Mouse (Mus musculus): ENCODE measurements around the gene Rundc3b. TPM values are rescaled to one million over a fixed set of nuclear protein-coding genes. Genes with fewer than 3 reads are reported as not detected.

Rundc3b gene
- polyA plus RNA-seq, 1 experiment from 2014 or later: 13.3 TPM

- Histone ChIP-seq H3K27me3 (ENCODE audit: control insufficient read depth, insufficient read depth, low read length) (no peaks in the 10 kb centered on the region), H3K36me3 (ENCODE audit: control insufficient read depth, insufficient read depth, low read length) (no peaks in the 10 kb centered on the region), H3K4me1 (ENCODE audit: control insufficient read depth, insufficient read depth, low read length) (no peaks in the 10 kb centered on the region), H3K27ac (ENCODE audit: low read depth, low read length) (no peak overlapping the region), H3K9me3 (ENCODE audit: control insufficient read depth, low read length) (no peaks in the 10 kb centered on the region), H3K4me3 (ENCODE audit: low read depth, low read length) (no peak overlapping the region), H3K9ac (ENCODE audit: low read length) (no peak overlapping the region), H3K4me2 (no peak overlapping the region)
- DNase-seq (ENCODE audit: low spot score, missing footprints) (no peak), ATAC-seq (ENCODE audit: low FRiP score) (no peak)
- WGBS: 58% methylated on average over 3 of the region's 3 CpGs
Observed at GRCm38 (mm10) chr5:8519006-8519405, 103.7 kb downstream of the Rundc3b start.

DNA sequence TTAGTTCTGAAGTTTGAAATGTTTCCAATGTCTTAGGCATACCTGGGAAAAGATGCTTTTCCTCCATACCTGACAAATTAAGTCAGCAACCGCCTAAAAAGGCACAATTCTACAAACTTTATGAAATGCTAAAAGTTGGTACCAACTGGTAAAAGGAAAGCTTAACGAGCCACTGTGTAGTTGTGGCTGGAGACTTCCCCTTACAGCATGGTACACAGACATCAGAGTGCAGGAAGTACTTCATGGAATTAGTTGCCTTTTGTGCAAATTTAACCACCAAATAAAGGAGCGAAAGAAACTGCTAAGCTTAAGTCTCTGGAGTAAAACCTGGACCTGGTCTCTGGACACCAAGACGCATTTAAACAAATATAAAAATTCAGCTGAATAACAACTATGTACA is 131.0 kb downstream of the Rundc3b start:
- 68% methylated on average over 4 of the region's 4 CpGs for WGBS

GRCm38 (mm10) chr5:8489471-8490110 is 133.2 kb downstream of the Rundc3b start:
- Histone ChIP-seq H3K4me1 (ENCODE audit: control insufficient read depth, insufficient read depth, low read length) (0 out of 2 replicates have a peak, but pooled peaks cover 2% of the 10 kb centered on the region), H3K4me2 (no peak overlapping the region), H3K4me3 (ENCODE audit: low read depth, low read length) (no peak overlapping the region), H3K27me3 (ENCODE audit: control insufficient read depth, insufficient read depth, low read length) (no peaks in the 10 kb centered on the region), H3K27ac (ENCODE audit: low read depth, low read length) (no peak overlapping the region), H3K9me3 (ENCODE audit: control insufficient read depth, low read length) (no peaks in the 10 kb centered on the region; the same call in 1 of the 2 replicates), H3K36me3 (ENCODE audit: control insufficient read depth, insufficient read depth, low read length) (no peaks in the 10 kb centered on the region), H3K9ac (ENCODE audit: low read length) (no peak overlapping the region)
- ATAC-seq (ENCODE audit: low FRiP score) (peak; percentile 70), DNase-seq (ENCODE audit: low spot score, missing footprints) (no peak)
- 56% methylated on average over 6 of the region's 6 CpGs for WGBS

More for the DNA sequence above, 131.0 kb downstream of the Rundc3b start:
- ATAC-seq (ENCODE audit: low FRiP score) (no peak), DNase-seq (ENCODE audit: low spot score, missing footprints) (no peak)
- H3K4me1 ChIP-seq (ENCODE audit: control insufficient read depth, insufficient read depth, low read length): 0 out of 2 replicates have a peak, but pooled peaks cover 2% of the 10 kb centered on the region
- no peaks in the 10 kb centered on the region for H3K9me3 ChIP-seq (ENCODE audit: control insufficient read depth, low read length)
- no peaks in the 10 kb centered on the region for H3K36me3 ChIP-seq (ENCODE audit: control insufficient read depth, insufficient read depth, low read length)
- no peak overlapping the region for H3K27ac ChIP-seq (ENCODE audit: low read depth, low read length)
- H3K9ac ChIP-seq (ENCODE audit: low read length): no peak overlapping the region
- no peaks in the 10 kb centered on the region for H3K27me3 ChIP-seq (ENCODE audit: control insufficient read depth, insufficient read depth, low read length)
- H3K4me3 ChIP-seq (ENCODE audit: low read depth, low read length): no peak overlapping the region
- H3K4me2 ChIP-seq: no peak overlapping the region

DNA sequence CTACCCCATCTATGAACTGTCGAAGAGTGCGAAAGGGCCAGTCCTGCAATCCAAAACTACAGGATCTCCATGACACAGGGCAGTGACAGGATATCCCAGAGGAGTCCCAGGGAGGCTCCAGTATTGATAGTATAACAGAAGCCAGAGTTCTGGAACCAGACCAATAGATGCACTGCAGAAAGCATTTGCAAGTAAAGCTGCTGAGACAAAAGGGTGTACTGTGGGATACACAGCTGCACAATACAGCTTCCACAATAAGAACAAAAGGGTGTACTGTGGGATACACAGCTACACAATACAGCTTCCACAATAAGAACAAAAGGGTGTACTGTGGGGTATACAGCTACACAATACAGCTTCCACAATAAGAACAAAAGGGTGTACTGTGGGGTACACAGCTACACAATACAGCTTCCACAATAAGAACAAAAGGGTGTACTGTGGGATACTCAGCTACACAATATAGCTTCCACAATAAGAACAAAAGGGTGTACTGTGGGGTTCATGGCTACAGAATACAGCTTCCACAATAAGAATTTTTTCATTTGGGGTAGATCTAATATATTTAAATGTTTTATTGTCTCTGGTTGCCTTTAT is 134.0 kb downstream of the Rundc3b start:
- Histone ChIP-seq H3K9me3 (ENCODE audit: control insufficient read depth, low read length) (no peaks in the 10 kb centered on the region; the same call in 1 of the 2 replicates), H3K36me3 (ENCODE audit: control insufficient read depth, insufficient read depth, low read length) (no peaks in the 10 kb centered on the region), H3K9ac (ENCODE audit: low read length) (no peak overlapping the region), H3K27ac (ENCODE audit: low read depth, low read length) (peak overlapping the region; percentile 4; the same call in 1 of the 2 replicates), H3K4me3 (ENCODE audit: low read depth, low read length) (no peak overlapping the region), H3K4me2 (no peak overlapping the region), H3K4me1 (ENCODE audit: control insufficient read depth, insufficient read depth, low read length) (0 out of 2 replicates have a peak, but pooled peaks cover 2% of the 10 kb centered on the region), H3K27me3 (ENCODE audit: control insufficient read depth, insufficient read depth, low read length) (no peaks in the 10 kb centered on the region)
- ATAC-seq (ENCODE audit: low FRiP score) (peak; percentile 51; the same call in 1 of the 2 replicates), DNase-seq (ENCODE audit: low spot score, missing footprints) (no peak)
- WGBS: 41% methylated on average over 2 of the region's 2 CpGs

DNA sequence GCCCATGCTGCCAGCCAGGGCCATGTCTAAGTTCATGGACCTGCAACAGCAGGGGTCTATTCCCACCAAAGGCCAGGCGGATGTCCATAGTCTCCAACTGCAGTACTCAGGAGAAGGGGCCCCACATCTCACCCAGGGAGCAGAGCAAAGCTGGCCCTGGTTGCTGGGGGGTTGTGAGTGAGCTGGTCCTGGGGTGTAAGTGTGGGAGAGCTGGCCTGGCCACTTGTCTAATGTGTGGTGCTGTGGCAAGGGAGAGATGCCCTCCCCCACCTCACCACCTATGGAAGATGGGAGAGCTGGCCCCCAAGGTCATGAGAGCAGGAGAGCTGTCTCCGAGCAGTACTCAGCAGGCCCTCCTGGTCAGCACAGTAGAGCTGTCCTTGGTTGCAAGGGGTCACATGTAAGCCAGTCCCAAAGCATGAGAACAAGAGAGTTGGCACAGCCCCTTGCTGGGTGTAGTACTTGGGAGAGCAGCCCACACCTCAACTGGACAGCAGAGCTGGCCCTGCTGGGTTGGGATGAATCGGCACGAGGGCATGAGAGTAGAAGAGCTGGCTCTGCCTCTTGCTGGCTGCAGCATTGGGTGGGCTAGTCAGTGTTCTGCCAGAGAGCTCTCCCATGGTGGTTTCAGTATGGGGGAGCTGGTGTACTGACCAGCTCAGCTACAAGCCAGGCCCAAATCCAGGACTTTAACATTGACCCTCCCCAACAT is 134.6 kb downstream of the Rundc3b start:
- ATAC-seq (ENCODE audit: low FRiP score) (peak; percentile 71), DNase-seq (ENCODE audit: low spot score, missing footprints) (peak; percentile 87)
- Histone ChIP-seq H3K4me2 (no peak overlapping the region), H3K4me1 (ENCODE audit: control insufficient read depth, insufficient read depth, low read length) (0 out of 2 replicates have a peak, but pooled peaks cover 2% of the 10 kb centered on the region), H3K9me3 (ENCODE audit: control insufficient read depth, low read length) (no peaks in the 10 kb centered on the region; the same call in 1 of the 2 replicates), H3K27me3 (ENCODE audit: control insufficient read depth, insufficient read depth, low read length) (no peaks in the 10 kb centered on the region), H3K4me3 (ENCODE audit: low read depth, low read length) (no peak overlapping the region), H3K9ac (ENCODE audit: low read length) (no peak overlapping the region), H3K36me3 (ENCODE audit: control insufficient read depth, insufficient read depth, low read length) (no peaks in the 10 kb centered on the region), H3K27ac (ENCODE audit: low read depth, low read length) (peak overlapping the region; percentile 4; the same call in 1 of the 2 replicates)
- 46% methylated on average over 4 of the region's 4 CpGs for WGBS

- no peak overlapping the region for H3K4me3 ChIP-seq (ENCODE audit: low read depth, low read length)
- no peak for DNase-seq (ENCODE audit: low spot score, missing footprints)
- H3K27ac ChIP-seq (ENCODE audit: low read depth, low read length): no peak overlapping the region
- WGBS: 92% methylated on average over 5 of the region's 5 CpGs
- no peak for ATAC-seq (ENCODE audit: low FRiP score)
- no peak overlapping the region for H3K9ac ChIP-seq (ENCODE audit: low read length)
- no peaks in the 10 kb centered on the region for H3K4me1 ChIP-seq (ENCODE audit: control insufficient read depth, insufficient read depth, low read length)
- H3K36me3 ChIP-seq (ENCODE audit: control insufficient read depth, insufficient read depth, low read length): no peaks in the 10 kb centered on the region
- H3K27me3 ChIP-seq (ENCODE audit: control insufficient read depth, insufficient read depth, low read length): no peaks in the 10 kb centered on the region
- no peaks in the 10 kb centered on the region; the same call in 1 of the 2 replicates for H3K9me3 ChIP-seq (ENCODE audit: control insufficient read depth, low read length)
- no peak overlapping the region for H3K4me2 ChIP-seq
Observed at GRCm38 (mm10) chr5:8456561-8456960, 166.2 kb downstream of the Rundc3b start.

DNA sequence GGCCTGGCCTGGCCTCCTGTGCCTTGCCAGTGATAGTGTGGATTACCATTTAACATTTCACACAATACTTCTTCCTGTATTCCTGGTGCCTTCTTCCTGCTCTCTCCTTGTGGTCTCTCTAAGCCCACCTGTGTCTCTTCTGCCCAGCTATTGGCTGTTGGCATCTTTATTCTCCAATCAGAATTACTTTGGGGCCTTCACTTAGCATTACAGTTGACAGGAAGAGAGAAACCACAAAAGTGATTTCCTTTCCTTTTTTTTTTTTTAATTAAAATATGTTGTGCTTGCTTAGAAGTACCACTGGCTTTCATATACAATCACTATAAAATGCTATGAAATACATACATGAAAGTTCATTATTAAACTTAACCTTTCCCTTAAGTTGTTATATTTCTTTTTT is 167.2 kb downstream of the Rundc3b start:
- Histone ChIP-seq H3K4me2 (no peak overlapping the region), H3K27me3 (ENCODE audit: control insufficient read depth, insufficient read depth, low read length) (no peaks in the 10 kb centered on the region), H3K4me1 (ENCODE audit: control insufficient read depth, insufficient read depth, low read length) (no peaks in the 10 kb centered on the region), H3K4me3 (ENCODE audit: low read depth, low read length) (no peak overlapping the region), H3K36me3 (ENCODE audit: control insufficient read depth, insufficient read depth, low read length) (no peaks in the 10 kb centered on the region), H3K27ac (ENCODE audit: low read depth, low read length) (no peak overlapping the region), H3K9me3 (ENCODE audit: control insufficient read depth, low read length) (no peaks in the 10 kb centered on the region; the same call in 1 of the 2 replicates), H3K9ac (ENCODE audit: low read length) (no peak overlapping the region)
- ATAC-seq (ENCODE audit: low FRiP score): no peak
- no peak for DNase-seq (ENCODE audit: low spot score, missing footprints)

All from midbrain, embryonic 11.5 days (tissue).